8 mouse cellular contexts compared by ENCODE assay signal in the genomic region with DNA sequence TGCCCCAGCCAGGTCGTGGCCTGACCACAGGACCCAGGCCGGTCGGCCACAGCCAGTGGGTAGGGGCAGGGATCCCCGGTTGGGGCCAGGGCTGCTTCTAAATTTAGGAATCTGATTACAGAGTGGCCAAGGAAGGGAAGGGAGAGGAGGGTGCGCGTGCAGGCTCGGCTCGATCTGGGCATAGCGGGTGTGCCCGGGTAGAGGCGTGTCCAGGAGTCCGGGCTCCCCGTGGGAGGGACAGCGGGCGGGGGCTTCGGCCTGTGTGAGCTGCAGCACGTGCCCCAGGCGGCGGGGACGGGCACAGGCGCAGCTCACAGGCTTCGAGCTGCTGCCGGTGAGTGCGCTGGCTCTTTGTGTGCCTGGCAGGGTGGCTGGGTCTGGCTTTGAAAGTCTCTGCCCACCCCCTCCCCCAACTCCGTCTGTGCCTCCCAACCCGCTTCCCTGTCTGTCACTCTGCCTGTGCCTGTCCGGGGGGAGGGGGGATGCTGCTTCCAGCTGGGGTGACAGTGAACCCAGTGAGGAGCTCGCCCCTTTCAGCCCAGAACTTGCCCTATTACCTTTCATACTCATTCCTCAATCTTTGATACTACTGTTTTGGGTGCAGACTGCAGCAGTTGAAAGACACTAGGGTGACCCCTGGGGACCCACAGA. TPM values are rescaled to one million over a fixed set of nuclear protein-coding genes. Genes with fewer than 3 reads are reported as not detected.
DNase-seq lines count a peak whose midpoint lies in the region; ATAC-seq and TF ChIP-seq lines count a peak whose summit lies in the region.

TSS of gene Rcor2 (plus strand) at position 235 of the 651 bp plus-strand sequence.

- peaks cover 61% of the 10 kb centered on the region for H3K4me1 ChIP-seq in embryonic facial prominence, embryonic 15.5 days
- H3K4me1 ChIP-seq in heart, embryonic 14.5 days (ENCODE audit: control insufficient read depth in 2 of 2, insufficient read depth in 2 of 2, low read length in 2 of 2) = peaks cover 38 to 50% of the 10 kb centered on the region in 2 experiments
- peaks cover 46% of the 10 kb centered on the region for H3K4me1 ChIP-seq in kidney, postnatal 0 days (replicated peaks; ENCODE audit: insufficient read depth, low read length)
- H3K4me1 ChIP-seq in liver, postnatal 0 days (ENCODE audit: insufficient read depth) = peaks cover 23% of the 10 kb centered on the region
- H3K4me1 ChIP-seq in neural tube, embryonic 13.5 days (replicated peaks) = peaks cover 74% of the 10 kb centered on the region

- H3K4me3 ChIP-seq in embryonic facial prominence, embryonic 15.5 days (replicated peaks) = peak within 1 kb of the TSS; percentile 76
- peak within 1 kb of the TSS; percentile 76 to 85 for H3K4me3 ChIP-seq in heart, embryonic 14.5 days (ENCODE audit: control insufficient read depth in 1 of 2, insufficient read depth in 1 of 2, low read depth in 1 of 2, low read length in 2 of 2)
- H3K4me3 ChIP-seq in kidney, postnatal 0 days (replicated peaks; ENCODE audit: low read depth, low read length) = peak within 1 kb of the TSS; percentile 64
- H3K4me3 ChIP-seq in liver, postnatal 0 days (ENCODE audit: low read depth, low read length) = peak within 1 kb of the TSS; percentile 57
- peak within 1 kb of the TSS; percentile 87 for H3K4me3 ChIP-seq in neural tube, embryonic 13.5 days

- H3K27ac ChIP-seq in embryonic facial prominence, embryonic 15.5 days (replicated peaks) = peak within 1 kb of the TSS; percentile 94
- H3K27ac ChIP-seq in heart, embryonic 14.5 days (replicated peaks in 1 of 2; ENCODE audit: control insufficient read depth in 1 of 2, insufficient read depth in 1 of 2, low read depth in 2 of 2, low read length in 2 of 2) = peak within 1 kb of the TSS; percentile 89 to 95
- H3K27ac ChIP-seq in kidney, postnatal 0 days = peak within 1 kb of the TSS; percentile 83
- H3K27ac ChIP-seq in liver, postnatal 0 days (ENCODE audit: low read depth) = peak within 1 kb of the TSS; percentile 60
- peak within 1 kb of the TSS; percentile 98 for H3K27ac ChIP-seq in neural tube, embryonic 13.5 days (replicated peaks)

- H3K27me3 ChIP-seq in embryonic facial prominence, embryonic 15.5 days = no peaks in the 10 kb centered on the region
- H3K27me3 ChIP-seq in heart, embryonic 14.5 days (ENCODE audit: control insufficient read depth, insufficient read depth, low read length) = no peaks in the 10 kb centered on the region
- H3K27me3 ChIP-seq in kidney, postnatal 0 days (ENCODE audit: insufficient read depth, low read length) = no peaks in the 10 kb centered on the region
- H3K27me3 ChIP-seq in liver, postnatal 0 days (ENCODE audit: insufficient read depth, low read length) = peaks cover 25% of the 10 kb centered on the region
- H3K27me3 ChIP-seq in neural tube, embryonic 13.5 days = no peaks in the 10 kb centered on the region

- no peaks in the 10 kb centered on the region for H3K9me3 ChIP-seq in embryonic facial prominence, embryonic 15.5 days (replicated peaks)
- H3K9me3 ChIP-seq in heart, embryonic 14.5 days (ENCODE audit: control insufficient read depth, low read length) = peaks cover 4% of the 10 kb centered on the region; the same call in 1 of the 2 replicates
- no peaks in the 10 kb centered on the region for H3K9me3 ChIP-seq in kidney, postnatal 0 days (replicated peaks; ENCODE audit: low read length)
- peaks cover 4% of the 10 kb centered on the region; the same call in 1 of the 2 replicates for H3K9me3 ChIP-seq in liver, postnatal 0 days (ENCODE audit: low read length)
- H3K9me3 ChIP-seq in neural tube, embryonic 13.5 days = 0 out of 2 replicates have a peak, but pooled peaks cover 1% of the 10 kb centered on the region

- TF ChIP-seq EP300 in liver, postnatal 0 days (IDR thresholded peaks at IDR 0.05; ENCODE audit: low read depth) = no peak

- TF ChIP-seq CTCF in kidney, postnatal 0 days (IDR thresholded peaks at IDR 0.05; ENCODE audit: low read depth) = no peak
- TF ChIP-seq CTCF in liver, postnatal 0 days (IDR thresholded peaks at IDR 0.05; ENCODE audit: low read depth) = no peak

- under 1% methylated on average over 28 of the region's 28 CpGs for WGBS in embryonic facial prominence, embryonic 15.5 days
- WGBS in heart, embryonic 14.5 days = under 1% methylated on average over 26 of the region's 28 CpGs
- 7% methylated on average over 27 of the region's 28 CpGs for WGBS in kidney, postnatal 0 days
- 3% methylated on average over 22 of the region's 28 CpGs for whole genome bisulfite sequencing in liver, postnatal 0 days (ENCODE audit: insufficient replicate concordance)
- 2% methylated on average over 27 of the region's 28 CpGs for WGBS in neural tube, embryonic 13.5 days

- peak within 1 kb of the TSS; percentile 79 for H3K9ac ChIP-seq in embryonic facial prominence, embryonic 15.5 days
- peak within 1 kb of the TSS; percentile 91 for H3K9ac ChIP-seq in heart, embryonic 14.5 days (ENCODE audit: low read length)
- H3K9ac ChIP-seq in kidney, postnatal 0 days (ENCODE audit: low read depth, low read length) = peak within 1 kb of the TSS; percentile 82
- peak within 1 kb of the TSS; percentile 14 for H3K9ac ChIP-seq in liver, postnatal 0 days (replicated peaks)
- H3K9ac ChIP-seq in neural tube, embryonic 13.5 days = peak within 1 kb of the TSS; percentile 98

- DNase-seq in B cell, adult 2 months = peak; percentile 30 to 44
- peak; percentile 70 for DNase-seq in adipocyte (ENCODE audit: low spot score)
- DNase-seq in kidney, postnatal 0 days (ENCODE audit: low spot score) = peak; percentile 64
- DNase-seq in liver, postnatal 0 days = peak; percentile 51
- peak; percentile 53 to 78 for DNase-seq in urinary bladder, postnatal 36 days (ENCODE audit: low spot score in 2 of 2)

- H3K36me3 ChIP-seq in embryonic facial prominence, embryonic 15.5 days = peaks cover 14% of the 10 kb centered on the region
- H3K36me3 ChIP-seq in heart, embryonic 14.5 days (ENCODE audit: control insufficient read depth, insufficient read depth, low read length) = peaks cover 25% of the 10 kb centered on the region
- H3K36me3 ChIP-seq in kidney, postnatal 0 days (ENCODE audit: insufficient read depth, low read length) = no peaks in the 10 kb centered on the region
- no peaks in the 10 kb centered on the region for H3K36me3 ChIP-seq in liver, postnatal 0 days (replicated peaks; ENCODE audit: insufficient read depth, low read length)
- H3K36me3 ChIP-seq in neural tube, embryonic 13.5 days = peaks cover 19% of the 10 kb centered on the region

- H3K4me2 ChIP-seq in embryonic facial prominence, embryonic 15.5 days (replicated peaks) = peak within 1 kb of the TSS; percentile 88
- H3K4me2 ChIP-seq in heart, embryonic 14.5 days (ENCODE audit: low read length) = peak within 1 kb of the TSS; percentile 93
- H3K4me2 ChIP-seq in kidney, postnatal 0 days (ENCODE audit: low read length) = peak within 1 kb of the TSS; percentile 97
- peak within 1 kb of the TSS; percentile 94 for H3K4me2 ChIP-seq in liver, postnatal 0 days (ENCODE audit: low read depth, low read length)
- H3K4me2 ChIP-seq in neural tube, embryonic 13.5 days = peak within 1 kb of the TSS; percentile 94

- ATAC-seq in embryonic facial prominence, embryonic 15.5 days (ENCODE audit: insufficient number of reproducible peaks, low FRiP score, low TSS enrichment, low read depth) = peak; percentile 75
- ATAC-seq in heart, embryonic 14.5 days (ENCODE audit: insufficient number of reproducible peaks, insufficient read depth, low FRiP score, low read depth) = peak; percentile 72
- ATAC-seq in kidney, postnatal 0 days (replicated peaks; ENCODE audit: low FRiP score, low read depth) = peak; percentile 38
- no peak for ATAC-seq in liver, postnatal 0 days
- peak; percentile 49 for ATAC-seq in neural tube, embryonic 13.5 days (ENCODE audit: low read depth)

RNA-seq across cellular contexts. Expression of gene Rcor2, which starts in this region (rescaled TPM):
- polyA plus RNA-seq in embryonic facial prominence, embryonic 15.5 days (2015; fragmentation: Nextera tagmentation; extraction: Ambion mirVana) = 20.3 and 22.9 TPM in 2 replicates
- 6.1 and 10.7 TPM in 2 replicates for polyA plus RNA-seq in heart, embryonic 14.5 days (2014; fragmentation: Nextera tagmentation; extraction: Ambion mirVana)
- 4.9 and 6.3 TPM in 2 replicates for polyA plus RNA-seq in kidney, postnatal 0 days (2015; fragmentation: Nextera tagmentation; extraction: Ambion mirVana)
- polyA plus RNA-seq in liver, postnatal 0 days (2015; fragmentation: Nextera tagmentation; extraction: Ambion mirVana) = 0.62 and 0.67 TPM in 2 replicates
- polyA plus RNA-seq in neural tube, embryonic 13.5 days (2015; fragmentation: Nextera tagmentation; extraction: Ambion mirVana) = 31.0 and 31.1 TPM in 2 replicates

Comparison
In these comparisons a context has a peak if more than half of its experiments do, and no peak if none do; other contexts are left out.
1. Peak in DNase-seq, H3K4me3 ChIP-seq, H3K27ac ChIP-seq, H3K9ac ChIP-seq and H3K4me2 ChIP-seq in liver, postnatal 0 days; RNA of the gene not detected or under 1 TPM.
2. H3K9ac ChIP-seq: peak in every context shown above with its lines; median percentile 98 in neural tube, embryonic 13.5 days; 91 in heart, embryonic 14.5 days; 82 in kidney, postnatal 0 days; 79 in embryonic facial prominence, embryonic 15.5 days; 14 in liver, postnatal 0 days.